Mouse (Mus musculus) left cerebral cortex, postnatal 36 days (tissue): ENCODE data around the gene Mxi1. TPM values are rescaled to one million over a fixed set of nuclear protein-coding genes. Genes with fewer than 3 reads are reported as not detected.

ENCODE experiments used
- DNase-seq, 2 experiments: peaks; one replicate each; pipeline ENCODE4 v3.0.0; 2021 to 2022; ENCODE audit warnings: low spot score in 2 of 2, mixed read lengths in 1 of 2
- intact Hi-C: fragments of 180-260 bp; cut with DNase I; formaldehyde crosslinking; loops from one replicate; pipeline ENCODE4 v1.15.1; 2025
- total RNA-seq, 2 experiments: library from RNA; stranded (reverse); gene quantifications; 2 replicates each; pipeline ENCODE4 v1.2.3; 2021

The Mxi1 gene
- total RNA-seq, 2 experiments from 2014 or later = 91.9 to 94.5 TPM

DNA sequence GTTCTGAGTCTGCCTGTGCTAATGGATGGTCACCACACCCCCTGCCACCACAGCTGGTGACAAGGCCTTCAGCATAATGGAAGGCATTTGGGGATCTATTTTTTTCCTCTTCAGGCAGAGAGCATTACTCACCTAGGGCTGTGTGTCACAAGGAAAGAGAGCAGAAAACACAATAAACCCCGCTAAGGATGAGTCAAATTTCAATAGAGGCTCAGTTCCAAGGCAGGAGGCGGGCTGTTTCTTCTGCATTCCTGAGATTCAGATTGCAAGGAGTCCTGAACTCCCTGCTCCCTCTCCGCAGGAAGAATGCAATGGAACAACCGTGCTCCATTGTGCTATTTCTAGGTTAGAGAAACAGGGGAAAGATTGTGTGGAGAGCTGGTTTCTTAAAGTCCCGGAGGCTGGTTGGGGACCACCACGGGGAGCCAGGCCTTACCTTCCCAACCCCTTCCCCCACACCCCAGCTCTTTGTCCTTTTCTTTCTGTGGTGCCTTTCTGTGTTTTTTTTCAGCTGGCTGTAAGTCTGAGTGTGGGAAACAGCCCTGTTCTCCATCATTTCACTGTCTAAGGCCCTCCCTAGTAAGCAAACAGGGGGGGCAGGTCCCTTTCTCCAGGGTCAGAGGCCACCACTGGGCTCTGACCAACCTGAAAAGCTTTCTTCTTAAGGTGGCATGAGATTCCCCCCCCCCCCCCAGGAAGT lies 102.0 kb downstream of the Mxi1 start:
- intact Hi-C loops = no loop called here
- peak in 1 of 2 experiments; percentile 45 for DNase-seq

DNA sequence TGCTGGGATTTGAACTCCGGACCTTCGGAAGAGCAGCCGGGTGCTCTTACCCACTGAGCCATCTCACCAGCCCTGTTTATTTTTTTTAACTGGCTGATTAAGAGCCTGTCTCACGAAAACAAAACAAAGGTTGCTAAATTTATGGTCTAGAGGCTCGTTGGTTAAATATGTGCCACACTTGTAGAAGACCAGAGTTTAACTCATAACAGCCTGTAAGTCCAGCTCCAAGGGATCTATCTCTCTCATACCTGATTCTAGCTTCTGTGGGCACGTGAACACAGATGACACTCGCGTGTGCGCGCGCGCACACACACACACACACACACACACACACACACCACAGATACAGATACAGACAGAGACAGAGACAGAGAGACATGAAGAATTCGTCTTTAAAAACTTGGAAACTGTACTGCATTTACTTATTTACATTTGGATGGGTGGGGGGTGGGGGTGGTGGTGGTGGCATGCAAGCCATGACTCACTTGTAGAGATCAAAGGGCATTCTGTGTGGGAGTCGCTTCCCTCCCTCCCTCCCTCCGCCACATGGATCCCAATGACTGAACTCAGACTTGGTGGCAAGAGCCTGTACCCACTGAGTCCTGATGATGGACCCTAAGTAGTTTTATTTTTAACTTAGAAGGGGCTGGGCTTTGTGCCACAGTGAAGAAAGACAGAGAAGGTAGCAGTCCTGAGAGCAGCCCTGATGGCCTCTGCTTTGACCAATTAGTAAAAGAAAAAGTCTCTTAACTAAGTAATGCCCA lies 103.5 kb downstream of the Mxi1 start:
- no peak for DNase-seq
- intact Hi-C loops = no loop called here

DNA sequence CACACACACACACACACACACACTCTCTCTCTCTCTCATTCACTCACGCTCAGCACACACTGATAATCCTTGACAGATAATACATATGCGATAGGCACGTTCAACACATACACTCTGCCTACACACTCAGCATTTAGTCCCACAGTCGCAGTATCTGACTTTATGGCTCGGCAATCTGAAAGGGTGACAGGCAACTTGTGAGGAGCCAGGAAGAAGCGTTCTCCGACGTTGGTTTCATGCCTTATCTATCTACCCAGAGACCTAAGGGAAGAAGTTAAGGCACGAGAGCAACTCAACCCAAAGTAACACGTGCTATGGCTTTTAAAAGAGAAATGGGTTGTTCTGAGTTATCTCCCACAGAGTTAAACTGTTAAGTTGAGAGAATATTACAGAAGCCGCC lies 104.3 kb downstream of the Mxi1 start:
- intact Hi-C loops = no loop called here
- no peak for DNase-seq

DNA sequence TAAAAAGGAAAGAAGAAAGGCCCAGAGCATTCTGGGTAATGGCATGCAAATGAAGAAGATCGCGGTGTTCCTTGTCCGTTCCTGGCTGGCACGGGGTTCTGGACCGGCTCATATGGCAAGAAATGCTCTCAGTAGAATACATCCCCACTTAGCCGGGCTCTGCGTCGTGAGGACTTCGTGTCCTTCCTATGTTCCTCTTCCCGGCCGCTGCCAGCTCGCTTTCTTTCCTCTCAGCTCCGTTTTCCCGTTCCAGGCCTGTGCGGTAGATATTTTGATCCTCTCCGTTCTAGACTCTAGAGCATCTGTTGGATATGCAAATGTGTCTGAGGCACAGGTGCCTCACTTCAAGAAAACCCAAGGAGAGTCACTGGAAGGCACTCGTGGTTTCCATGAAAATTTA lies 104.9 kb downstream of the Mxi1 start:
- intact Hi-C loops = no loop called here
- peak; percentile 49 to 74 for DNase-seq

DNA sequence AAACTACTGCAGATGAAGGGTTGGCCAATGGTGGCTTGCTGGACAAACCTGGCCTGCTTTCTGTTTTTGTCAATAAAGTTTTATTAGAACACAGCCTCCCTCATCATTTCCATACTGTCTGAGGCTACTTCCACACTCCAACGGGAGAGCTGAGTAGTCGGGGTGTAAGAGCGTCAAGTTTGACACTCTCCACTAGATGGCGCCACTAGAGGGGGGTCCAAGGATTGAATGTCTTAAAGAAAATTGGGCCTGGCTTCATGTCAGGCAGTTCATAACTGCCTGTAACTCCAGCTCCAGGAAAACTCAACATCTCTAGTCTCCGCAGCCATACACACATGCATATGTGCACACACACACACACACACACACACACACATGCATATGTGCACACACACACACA lies 109.5 kb downstream of the Mxi1 start:
- intact Hi-C loops = no loop called here
- no peak for DNase-seq

DNA sequence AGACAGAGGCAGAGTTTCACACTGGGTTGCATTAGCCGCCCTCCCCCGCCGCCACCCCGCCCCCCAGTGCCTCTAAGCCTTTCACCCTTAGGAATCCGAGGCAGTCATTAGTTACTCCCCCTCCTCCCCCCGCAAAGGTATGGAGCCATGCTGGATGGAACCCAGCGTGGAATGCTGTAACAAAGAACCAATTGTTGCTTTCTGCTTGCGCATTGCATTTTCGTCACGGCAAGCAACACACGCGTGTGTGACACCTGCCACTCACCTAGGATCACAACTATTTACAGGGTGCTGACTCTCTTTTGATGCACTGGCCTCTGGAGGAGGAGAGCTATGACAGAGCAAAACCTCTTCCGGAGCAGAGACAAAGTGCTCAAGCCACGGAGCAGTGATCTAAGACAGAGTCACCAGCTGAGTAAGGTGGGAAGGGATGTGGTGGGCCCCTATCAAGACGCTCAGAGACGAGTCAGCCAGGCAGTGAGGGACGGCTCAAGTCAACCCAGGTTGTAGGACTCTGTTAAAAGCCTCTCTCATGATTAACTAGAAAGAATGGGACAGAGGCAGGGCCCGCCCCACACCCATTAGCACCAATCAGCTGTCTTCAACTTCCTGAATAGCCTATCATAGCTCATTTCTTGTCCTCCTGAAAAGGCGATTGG lies 110.7 kb downstream of the Mxi1 start:
- intact Hi-C loops = no loop called here
- DNase-seq = peak in 1 of 2 experiments; percentile 39

DNA sequence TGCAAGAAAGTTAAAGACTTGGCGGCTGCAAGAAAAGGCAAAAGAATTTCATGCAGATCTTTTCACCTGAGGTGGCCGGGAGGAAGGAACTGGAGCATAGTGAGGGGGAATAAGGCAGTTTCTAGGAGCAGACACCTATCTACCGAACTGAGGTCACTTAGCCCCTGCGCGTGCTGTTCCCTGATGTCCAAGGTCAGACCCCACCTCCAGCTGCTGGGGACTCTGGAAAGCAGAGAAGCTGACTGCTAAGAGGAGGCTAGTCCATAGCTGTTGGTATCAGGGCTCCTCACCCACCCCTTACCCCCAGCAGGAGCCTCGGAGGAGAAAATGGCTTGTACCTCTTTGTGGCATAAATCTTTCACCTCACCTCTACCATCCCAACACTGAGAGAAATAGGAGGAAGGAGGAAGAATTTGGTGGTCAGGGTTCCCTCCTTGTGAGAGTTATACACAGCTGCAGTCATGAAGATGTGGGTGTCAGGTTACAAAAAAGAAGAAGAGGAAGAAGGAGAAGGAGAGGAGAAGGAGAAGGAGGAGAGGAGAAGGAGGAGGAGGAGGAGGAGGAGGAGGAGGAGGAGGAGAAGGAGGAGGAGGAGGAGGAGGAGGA lies 111.4 kb downstream of the Mxi1 start:
- intact Hi-C loops = no loop called here
- DNase-seq = no peak

DNA sequence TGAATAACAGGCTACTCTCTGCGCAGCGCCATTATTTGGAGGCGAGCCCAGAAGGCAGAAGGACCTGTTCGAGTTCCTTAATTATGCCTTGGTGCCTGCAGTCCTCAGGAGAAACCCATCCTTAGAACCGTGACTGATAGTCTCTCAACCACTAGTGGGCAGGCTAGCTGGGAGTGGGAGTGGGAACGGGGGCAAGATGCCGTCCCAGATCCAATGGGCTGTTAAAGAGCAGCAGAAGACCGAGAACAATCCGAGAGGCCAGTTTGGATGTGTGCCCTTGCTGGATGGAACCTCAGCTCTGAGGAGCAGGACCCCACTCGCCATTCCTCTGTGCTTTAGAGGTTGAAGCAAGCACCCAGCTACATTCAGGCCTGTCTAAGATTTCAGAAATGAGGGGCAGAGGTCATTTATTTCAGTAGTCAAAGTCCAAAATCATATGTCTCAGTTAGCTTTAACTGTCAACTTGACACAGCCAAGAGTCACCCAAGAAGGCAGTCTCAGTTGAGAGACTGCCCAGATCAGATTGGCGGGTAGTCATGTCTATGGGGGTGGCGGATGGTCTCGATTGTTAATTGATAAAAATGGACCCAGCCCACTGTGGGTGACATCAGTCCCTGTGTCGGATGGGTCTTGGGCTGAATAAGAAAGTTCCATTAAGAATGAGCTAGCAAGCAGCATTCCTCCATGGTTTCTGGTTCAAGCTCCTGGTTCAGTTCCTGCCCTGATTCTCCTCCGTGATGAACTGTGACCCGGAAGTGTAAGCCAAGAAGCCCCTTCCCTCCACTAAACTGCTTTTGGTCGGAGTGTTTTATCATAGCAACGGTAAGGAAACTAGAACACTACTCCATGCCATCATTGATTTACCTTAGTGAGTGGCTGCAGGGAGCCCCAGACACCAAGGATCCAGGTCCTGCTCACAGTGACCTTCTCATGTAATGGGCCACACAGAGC lies 112.3 kb downstream of the Mxi1 start:
- DNase-seq = no peak
- intact Hi-C loops = no loop called here

DNA sequence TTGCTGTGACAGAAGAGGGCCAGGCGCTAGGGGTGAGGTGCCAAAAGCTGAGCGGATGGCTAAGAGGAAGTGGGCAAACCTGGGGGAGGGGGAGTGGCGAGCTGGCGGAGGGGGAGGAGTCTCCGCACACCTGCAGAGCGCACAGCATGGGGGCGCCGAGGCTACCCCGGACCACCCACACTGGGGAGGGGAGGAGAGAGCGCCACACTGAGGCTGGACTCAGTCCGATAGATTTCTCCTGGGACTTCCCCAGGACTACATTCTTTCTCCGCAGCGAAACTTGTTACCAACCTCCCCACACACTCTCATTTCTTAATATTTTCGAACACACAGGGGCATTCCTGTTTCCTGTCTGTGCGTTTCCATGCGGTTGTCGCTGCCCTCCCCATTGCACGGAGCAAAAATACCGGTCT lies 113.0 kb downstream of the Mxi1 start:
- DNase-seq = no peak
- intact Hi-C loops = no loop called here

DNA sequence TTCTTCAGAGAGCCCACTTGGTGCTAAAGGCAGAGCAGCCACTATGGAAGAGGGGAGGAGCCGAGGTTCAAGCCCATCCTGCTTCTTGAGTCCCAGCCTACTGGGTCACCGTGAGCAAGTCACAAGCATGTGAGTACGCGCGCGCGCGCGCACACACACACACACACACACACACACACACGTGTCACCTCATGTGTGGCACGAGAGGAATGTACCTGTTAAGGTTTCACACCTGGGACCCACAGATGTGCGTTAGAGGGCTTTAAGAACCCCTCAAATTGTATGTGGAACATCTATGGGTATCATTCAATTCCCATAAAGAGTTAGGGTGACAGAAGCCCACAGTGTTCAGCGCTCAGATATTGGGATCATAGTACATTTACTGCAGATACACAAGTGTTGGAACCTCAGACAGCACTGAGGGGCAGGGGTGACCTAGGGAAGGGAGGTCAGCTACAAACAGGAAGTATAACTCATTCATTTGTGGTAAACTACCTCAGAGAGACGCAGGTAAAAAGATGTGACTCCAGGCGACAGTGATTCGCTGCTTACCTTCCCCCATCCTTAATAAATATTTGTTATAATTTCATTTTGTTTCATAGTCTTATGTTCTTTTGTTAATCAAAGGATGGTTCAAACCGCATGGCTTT lies 113.6 kb downstream of the Mxi1 start:
- DNase-seq = no peak
- intact Hi-C loops = no loop called here

DNA sequence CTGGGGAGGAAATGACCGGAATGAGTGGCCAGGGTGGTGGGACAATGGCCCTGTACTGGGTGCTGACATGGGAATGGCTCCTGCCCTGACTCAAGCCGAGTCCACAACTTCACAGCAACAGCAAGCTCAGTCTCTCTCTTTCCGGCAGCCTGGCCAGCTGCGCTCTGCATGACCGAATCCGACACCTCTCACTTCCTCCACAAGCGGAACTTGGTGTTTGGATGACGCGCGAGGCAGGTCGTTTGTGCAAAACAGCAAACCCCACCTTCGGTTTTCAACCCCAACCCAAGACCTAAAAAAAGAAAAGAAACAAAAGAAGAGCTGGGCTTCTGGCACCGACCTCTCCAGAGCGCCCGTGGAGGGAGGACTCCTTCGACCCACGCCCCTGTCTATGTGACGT lies 114.3 kb downstream of the Mxi1 start:
- no peak for DNase-seq
- intact Hi-C loops = loop anchor here (5.0 kb wide), 1 partner anchor 108 kb away; no protein-coding TSS in a partner anchor

Other genes starting within 250 kb of the Mxi1 start
- gene Add3, start 170.1 kb upstream of the Mxi1 start, total RNA-seq = 10 to 100 TPM; 89.3 to 89.6 TPM
- not detected for gene Gm10197, start 61.2 kb downstream of the Mxi1 start, total RNA-seq
- gene Smndc1, start 80.1 kb downstream of the Mxi1 start, total RNA-seq = 10 to 100 TPM; 33.2 to 40.5 TPM
- gene Dusp5, start 218.6 kb downstream of the Mxi1 start, total RNA-seq = 10 to 100 TPM in 1 of 2 experiments, 1 to 10 TPM in 1; 7.7 to 13.0 TPM